Mouse (Mus musculus) Patski (cell line): ENCODE data around the gene Cic. TPM values are rescaled to one million over a fixed set of nuclear protein-coding genes. Genes with fewer than 3 reads are reported as not detected.

Experiments
- ATAC-seq: fragments of 100-300 bp; one replicate; pipeline ENCODE4 v1.8.0; 2021
- CTCF ChIA-PET: fragments of 350-600 bp; sonication (Branson Sonifier 250); formaldehyde crosslinking; loops from one replicate; lab custom pipeline; 2022; ENCODE audit warnings: inconsistent platforms; lab: Charles Lee
- POLR2A ChIA-PET: fragments of 350-600 bp; sonication (Branson Sonifier 250); formaldehyde crosslinking; loops from one replicate; lab custom pipeline; 2022; ENCODE audit warnings: antibody characterized with exemption, inconsistent platforms; lab: Charles Lee
- DNase-seq: peaks from one replicate; pipeline ENCODE4 v3.0.0-alpha.2; 2011; ENCODE audit warnings: low read depth, low spot score
- H3K27me3 ChIP-seq: fragments of 371-371 bp; one replicate; pipeline ENCODE4 v1.5.1; 2021
- CTCF ChIP-seq: fragments of 100-300 bp; IDR thresholded peaks from one replicate; pipeline ENCODE4 v1.5.1; 2021
- in situ Hi-C: fragments of 300-500 bp; cut with MboI; formaldehyde crosslinking; loops from 3 replicates; pipeline ENCODE4 v1.11.1; 2018; ENCODE audit warnings: low pct_unique_long_range_greater_than_20kb, mixed read lengths
- polyA plus RNA-seq: library from polyadenylated mRNA; unstranded; gene quantifications from one replicate; pipeline ENCODE4 v1.2.3, GENCODE M21; 2021

The Cic gene
- polyA plus RNA-seq, 1 experiment from 2014 or later = 138 TPM

GRCm38 (mm10) chr7:25274571-25274970 is 7.1 kb downstream of the Cic start:
- no peak for ATAC-seq
- POLR2A ChIA-PET = interaction anchor here (1.1 kb wide), 1 partner anchor 35 kb away, joined by 3 read pairs; no protein-coding TSS in a partner anchor
- no peak for DNase-seq
- in situ Hi-C loops = no loop called here
- H3K27me3 ChIP-seq = no peaks in the 10 kb centered on the region
- CTCF ChIA-PET = interaction anchor here (1.5 kb wide), 1 partner anchor 9 kb away, joined by 4 read pairs; no protein-coding TSS in a partner anchor
- no peak for TF ChIP-seq CTCF

DNA sequence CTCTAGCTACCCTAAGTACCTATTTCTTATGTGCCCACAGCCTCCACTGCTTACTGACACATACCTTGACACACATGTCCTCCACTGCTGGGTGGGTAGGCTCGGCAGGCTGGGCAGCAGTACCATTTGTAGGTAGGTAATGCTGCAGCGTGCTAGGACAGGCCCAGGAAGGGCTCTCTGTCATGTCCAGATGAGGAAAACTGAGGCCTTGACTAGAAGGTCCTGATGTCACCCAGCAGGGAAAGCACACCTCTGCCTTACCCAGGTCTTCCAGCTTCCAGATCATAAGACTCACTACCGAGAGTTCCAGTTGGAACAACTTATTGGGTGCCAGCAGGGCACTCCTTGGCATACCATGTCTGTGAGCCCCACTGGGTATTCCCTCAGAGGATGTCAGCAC is 7.5 kb downstream of the Cic start:
- no peaks in the 10 kb centered on the region for H3K27me3 ChIP-seq
- ATAC-seq (no peak), DNase-seq (no peak)
- CTCF ChIA-PET = interaction anchor here (1.5 to 2.0 kb wide), 2 partner anchors 10 to 41 kb away, joined by 4 to 5 read pairs; partner anchors contain the start of gene Megf8
- POLR2A ChIA-PET = interaction anchor here (1.1 kb wide), 1 partner anchor 35 kb away, joined by 3 read pairs; no protein-coding TSS in a partner anchor
- in situ Hi-C loops = loop anchor here (5.0 kb wide), 1 partner anchor 33 kb away; no protein-coding TSS in a partner anchor
- TF ChIP-seq CTCF = no peak

DNA sequence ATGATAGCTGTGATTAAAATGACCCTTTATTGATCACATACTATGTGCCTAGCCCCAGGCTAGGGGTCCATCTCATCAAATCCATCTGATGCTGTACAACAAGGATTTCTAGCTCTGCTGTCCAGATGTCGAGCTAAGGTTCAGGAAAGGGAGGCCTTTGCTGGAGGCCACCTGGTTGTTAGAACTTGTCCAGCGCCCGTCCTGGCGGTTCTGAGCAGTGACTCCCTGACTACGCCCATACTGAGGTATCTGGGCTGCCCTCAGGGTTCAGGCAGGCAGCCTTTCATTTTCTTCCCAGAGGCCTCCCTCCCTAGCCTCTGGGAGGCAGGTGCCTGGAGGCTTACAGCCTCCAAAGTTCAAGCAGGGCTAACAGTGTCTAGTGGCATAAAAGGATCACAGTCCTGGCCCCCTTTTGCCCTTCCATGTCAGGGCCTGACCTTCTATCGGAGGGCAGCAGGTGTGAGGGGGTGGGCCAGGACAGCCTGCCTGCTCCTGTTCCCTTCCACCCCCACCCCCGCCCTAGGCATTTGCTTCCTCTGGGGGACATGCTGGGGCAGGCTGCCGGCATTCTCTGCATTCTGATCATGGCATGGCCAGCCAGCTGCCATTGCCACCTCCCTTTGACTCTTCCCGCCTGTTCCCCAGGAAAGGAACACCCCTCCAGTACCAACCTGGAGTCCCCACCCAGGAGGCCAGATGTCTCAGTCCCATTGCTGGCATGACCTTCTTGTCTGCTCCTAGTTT is 8.2 kb downstream of the Cic start:
- DNase-seq (no peak), ATAC-seq (no peak)
- ChIA-PET CTCF (interaction anchor here (1.1 to 2.0 kb wide), 3 partner anchors 11 to 41 kb away, joined by 3 to 5 read pairs (median 4); partner anchors contain the start of gene Megf8), POLR2A (interaction anchor here (1.1 kb wide), 1 partner anchor 36 kb away, joined by 3 read pairs; no protein-coding TSS in a partner anchor)
- H3K27me3 ChIP-seq = no peaks in the 10 kb centered on the region
- TF ChIP-seq CTCF = no peak
- in situ Hi-C loops = loop anchor here (5.0 kb wide), 1 partner anchor 33 kb away; no protein-coding TSS in a partner anchor

DNA sequence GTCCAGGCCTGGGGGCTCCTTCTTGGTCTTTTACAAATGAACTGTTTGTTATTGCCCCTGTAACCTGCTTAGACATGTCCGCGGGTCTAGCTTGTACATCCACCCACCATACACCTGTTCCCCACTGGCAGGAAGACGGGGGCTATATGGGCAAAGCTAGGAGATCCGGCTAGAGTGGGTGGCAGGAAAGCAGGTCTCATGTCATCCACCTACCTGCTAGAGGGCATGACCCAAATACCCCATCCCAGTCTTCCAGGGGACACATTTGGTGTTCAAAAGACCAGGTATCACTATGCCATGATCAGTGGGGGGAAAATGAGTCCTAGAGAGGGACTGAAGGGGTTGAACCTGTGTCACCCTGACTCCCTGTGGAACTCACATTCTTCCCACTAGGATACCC is 9.9 kb downstream of the Cic start:
- H3K27me3 ChIP-seq = no peaks in the 10 kb centered on the region
- ATAC-seq (no peak), DNase-seq (no peak)
- ChIA-PET CTCF (interaction anchor here (0.7 to 1.9 kb wide), 15 partner anchors 8 to 125 kb away, joined by 3 to 9 read pairs (median 4); partner anchors contain the start of genes Cic, Dedd2 and Megf8), POLR2A (interaction anchor here (0.7 kb wide), 1 partner anchor 202 kb away, joined by 3 read pairs; no protein-coding TSS in a partner anchor)
- in situ Hi-C loops = loop anchor here (5.0 kb wide), 1 partner anchor 35 kb away; no protein-coding TSS in a partner anchor
- TF ChIP-seq CTCF = no peak

GRCm38 (mm10) chr7:25277998-25278340 is 10.5 kb downstream of the Cic start:
- ATAC-seq = no peak
- POLR2A ChIA-PET = interaction anchor here (0.6 to 1.1 kb wide), 2 partner anchors 37 to 41 kb away, joined by 3 to 6 read pairs; no protein-coding TSS in a partner anchor
- in situ Hi-C loops = loop anchor here (5.0 kb wide), 1 partner anchor 36 kb away; no protein-coding TSS in a partner anchor
- CTCF ChIA-PET = interaction anchor here (0.6 to 1.9 kb wide), 17 partner anchors 9 to 125 kb away, joined by 3 to 9 read pairs (median 4); partner anchors contain the start of genes Cic, Dedd2 and Megf8
- TF ChIP-seq CTCF = no peak
- DNase-seq = no peak
- no peaks in the 10 kb centered on the region for H3K27me3 ChIP-seq

DNA sequence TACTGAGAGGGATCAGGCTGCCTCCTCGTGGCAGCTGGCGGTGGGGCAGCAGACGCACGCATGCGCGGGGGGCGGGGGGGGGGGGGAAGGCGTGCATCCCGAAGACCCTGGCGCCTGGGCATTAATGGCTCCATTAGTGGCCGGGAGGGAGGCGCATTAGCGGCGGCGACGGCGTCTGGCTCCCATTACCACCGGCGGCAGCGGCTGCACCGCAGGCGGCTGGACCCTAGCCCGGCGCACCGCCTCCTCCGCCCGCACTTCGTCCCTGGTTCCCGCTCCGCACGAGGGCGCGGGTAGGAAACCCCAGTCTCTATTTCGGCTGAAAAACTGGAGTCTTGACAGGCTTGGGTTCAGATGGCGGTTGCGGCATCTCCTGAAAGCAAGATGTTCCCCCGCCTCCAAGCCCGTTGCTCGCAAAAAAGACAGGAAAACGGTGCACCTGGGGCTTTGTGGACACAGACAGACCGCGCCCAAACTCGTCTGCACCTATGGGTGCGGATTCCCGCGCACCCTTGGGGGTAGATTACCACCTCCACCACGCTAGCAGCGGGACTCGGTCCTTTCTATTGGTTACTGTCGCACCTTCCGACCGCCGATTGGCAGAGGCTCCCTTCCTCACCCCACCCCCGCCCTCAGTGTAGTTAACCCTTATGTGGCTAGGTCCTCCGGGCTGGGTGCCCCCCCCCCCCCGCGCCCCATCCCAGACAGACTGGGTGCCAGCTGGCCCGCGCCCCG is 11.0 kb downstream of the Cic start:
- CTCF ChIA-PET = interaction anchor here (0.6 to 2.3 kb wide), 18 partner anchors 9 to 124 kb away, joined by 3 to 12 read pairs (median 4); partner anchors contain the start of genes Cic, Dedd2 and Megf8
- peak; percentile 44 for ATAC-seq
- DNase-seq = no peak

DNA sequence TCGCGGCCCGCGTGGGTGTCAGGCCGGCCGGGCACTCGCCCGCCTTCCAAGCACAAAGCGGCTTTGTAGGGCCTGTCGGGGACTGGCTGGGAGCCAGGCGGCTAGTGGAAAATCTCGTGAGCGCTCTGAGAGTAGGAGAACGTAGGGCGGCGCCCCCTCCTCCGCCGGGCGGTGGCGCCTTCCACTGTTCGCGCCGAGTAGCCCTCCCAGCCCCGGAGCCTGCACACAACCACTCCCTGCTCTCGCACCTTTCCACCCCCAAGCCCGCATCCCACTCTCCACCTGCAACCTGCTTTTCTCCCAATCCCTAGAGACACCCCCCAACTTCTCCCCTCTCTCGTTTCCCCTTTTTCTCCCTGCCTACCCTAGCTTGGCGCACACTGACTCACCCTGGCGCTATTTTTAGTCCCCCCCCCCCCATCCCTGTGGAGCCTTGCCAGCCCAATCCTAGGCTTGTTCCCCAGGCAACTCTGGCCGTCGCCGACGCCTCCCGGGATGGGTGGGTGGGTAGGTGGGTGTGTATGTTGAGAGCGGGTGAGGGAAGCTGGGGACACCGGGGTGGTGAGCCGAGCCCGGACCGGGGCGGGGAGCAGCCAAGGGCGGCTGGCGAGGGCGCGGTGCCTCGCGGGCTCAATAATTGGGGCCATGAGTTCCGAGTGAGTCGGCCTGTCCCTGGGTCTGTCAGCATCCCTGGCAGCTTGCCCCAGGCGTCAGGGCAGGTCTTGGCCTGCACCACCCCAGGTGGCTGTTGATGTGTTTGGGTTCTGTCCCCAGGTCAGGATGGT is 11.8 kb downstream of the Cic start:
- in situ Hi-C loops = loop anchor here (5.0 kb wide), 1 partner anchor 37 kb away; no protein-coding TSS in a partner anchor
- POLR2A ChIA-PET = interaction anchor here (0.6 to 1.8 kb wide), 10 partner anchors 10 to 120 kb away, joined by 3 to 6 read pairs (median 4); partner anchors contain the start of genes Megf8 and Pafah1b3
- TF ChIP-seq CTCF = no peak
- no peaks in the 10 kb centered on the region for H3K27me3 ChIP-seq
- no peak for DNase-seq
- CTCF ChIA-PET = interaction anchor here (1.0 to 2.3 kb wide), 6 partner anchors 19 to 123 kb away, joined by 3 to 12 read pairs (median 4); partner anchors contain the start of genes Megf8 and Pafah1b3
- ATAC-seq = peak; percentile 10

More for the DNA sequence above, 11.0 kb downstream of the Cic start:
- in situ Hi-C loops = loop anchor here (5.0 kb wide), 1 partner anchor 36 kb away; no protein-coding TSS in a partner anchor
- TF ChIP-seq CTCF = no peak
- H3K27me3 ChIP-seq = no peaks in the 10 kb centered on the region
- POLR2A ChIA-PET = interaction anchor here (0.6 to 1.1 kb wide), 3 partner anchors 20 to 42 kb away, joined by 3 to 6 read pairs (median 4); no protein-coding TSS in a partner anchor

GRCm38 (mm10) chr7:25279861-25280791 is 12.6 kb downstream of the Cic start:
- POLR2A ChIA-PET = interaction anchor here (0.5 to 1.8 kb wide), 12 partner anchors 11 to 261 kb away, joined by 3 to 6 read pairs (median 4); partner anchors contain the start of genes Megf8 and Pafah1b3
- no peaks in the 10 kb centered on the region for H3K27me3 ChIP-seq
- in situ Hi-C loops = loop anchor here (5.0 kb wide), 1 partner anchor 38 kb away; no protein-coding TSS in a partner anchor
- DNase-seq = no peak
- no peak for ATAC-seq
- CTCF ChIA-PET = interaction anchor here (1.0 to 2.3 kb wide), 11 partner anchors 18 to 122 kb away, joined by 3 to 12 read pairs (median 3); partner anchors contain the start of genes Megf8 and Pafah1b3
- TF ChIP-seq CTCF = no peak
